21 mouse cellular contexts compared by ENCODE assay signal in genomic region chr17:70762634-70763033, GRCm38 (mm10).
DNase-seq lines count a peak whose midpoint lies in the region; ATAC-seq and TF ChIP-seq lines count a peak whose summit lies in the region.
"Had no signal": no experiment of that assay in that cellular context is flagged by ENCODE, and none has a peak within 500 bp of the region (broad histone marks: within the 10 kb centered on the region; RNA-seq: fewer than 3 reads in every experiment).

No protein-coding gene starts in this region.

- no peak for TF ChIP-seq POLR2A in testis, adult 2 months (IDR thresholded peaks at IDR 0.05; ENCODE audit: control insufficient read depth, low read depth, low read length)

- no peak overlapping the region for H3K4me2 ChIP-seq in kidney, embryonic 14.5 days (replicated peaks; ENCODE audit: low read depth, low read length)
- no peak overlapping the region for H3K4me2 ChIP-seq in forebrain, embryonic 12.5 days
- H3K4me2 ChIP-seq: embryonic facial prominence, embryonic 12.5 days; forebrain, embryonic 13.5 days; heart, embryonic 13.5 days; hindbrain, embryonic 15.5 days had no signal

- no peaks in the 10 kb centered on the region for H3K36me3 ChIP-seq in kidney, embryonic 14.5 days (ENCODE audit: control insufficient read depth, insufficient read depth, low read length)
- H3K36me3 ChIP-seq in testis, adult 2 months (ENCODE audit: control insufficient read depth, insufficient read depth, low read length) = no peaks in the 10 kb centered on the region
- no peaks in the 10 kb centered on the region for H3K36me3 ChIP-seq in forebrain, embryonic 12.5 days (replicated peaks)
- H3K36me3 ChIP-seq: embryonic facial prominence, embryonic 12.5 days; G1E; heart, embryonic 13.5 days; hindbrain, embryonic 15.5 days had no signal

- no peaks in the 10 kb centered on the region for H3K4me1 ChIP-seq in kidney, embryonic 14.5 days (ENCODE audit: control insufficient read depth, insufficient read depth, low read length)
- H3K4me1 ChIP-seq in testis, adult 2 months (ENCODE audit: control insufficient read depth, insufficient read depth, low read length) = no peaks in the 10 kb centered on the region
- no peaks in the 10 kb centered on the region for H3K4me1 ChIP-seq in forebrain, embryonic 12.5 days
- H3K4me1 ChIP-seq: embryonic facial prominence, embryonic 12.5 days; forebrain, embryonic 13.5 days; heart, embryonic 13.5 days; hindbrain, embryonic 15.5 days had no signal

- no peak overlapping the region for H3K4me3 ChIP-seq in kidney, embryonic 14.5 days (ENCODE audit: low read length)
- peak overlapping the region; percentile 33 for H3K4me3 ChIP-seq in testis, adult 2 months (ENCODE audit: control insufficient read depth, low read depth, low read length)
- H3K4me3 ChIP-seq in forebrain, embryonic 12.5 days (replicated peaks) = no peak overlapping the region
- H3K4me3 ChIP-seq: embryonic facial prominence, embryonic 12.5 days; forebrain, embryonic 13.5 days; heart, embryonic 13.5 days; hindbrain, embryonic 15.5 days had no signal

- H3K27ac ChIP-seq in kidney, embryonic 14.5 days (ENCODE audit: low read depth, low read length) = no peak overlapping the region
- H3K27ac ChIP-seq in testis, adult 2 months (ENCODE audit: control insufficient read depth, insufficient read depth, low read depth, low read length) = no peak overlapping the region
- H3K27ac ChIP-seq in forebrain, embryonic 12.5 days = no peak overlapping the region
- H3K27ac ChIP-seq: embryonic facial prominence, embryonic 12.5 days; forebrain, embryonic 13.5 days; heart, embryonic 13.5 days; hindbrain, embryonic 15.5 days had no signal

- H3K9ac ChIP-seq in kidney, embryonic 14.5 days (ENCODE audit: low read depth, low read length) = no peak overlapping the region
- H3K9ac ChIP-seq in forebrain, embryonic 12.5 days = no peak overlapping the region
- H3K9ac ChIP-seq: embryonic facial prominence, embryonic 12.5 days; forebrain, embryonic 13.5 days; forebrain, postnatal 0 days; heart, embryonic 13.5 days; hindbrain, embryonic 15.5 days had no signal

- no peaks in the 10 kb centered on the region for H3K9me3 ChIP-seq in kidney, embryonic 14.5 days (ENCODE audit: control insufficient read depth, low read length)
- no peaks in the 10 kb centered on the region for H3K9me3 ChIP-seq in forebrain, embryonic 12.5 days
- H3K9me3 ChIP-seq: embryonic facial prominence, embryonic 12.5 days; forebrain, embryonic 13.5 days; heart, embryonic 13.5 days; hindbrain, embryonic 15.5 days had no signal

- no peak for DNase-seq in kidney, postnatal 4 days
- no peak for DNase-seq in testis, postnatal 14 days (ENCODE audit: low spot score)
- peak; percentile 83 for DNase-seq in R1 (ENCODE audit: low read depth, low spot score)
- DNase-seq: adrenal gland, adult 8-10 months; adrenal gland, postnatal 36 days; cerebellum, adult 11 months; cerebellum, adult 8-10 months; cerebellum, postnatal 25 days; forebrain, postnatal 0 days; gastrocnemius, postnatal 14 days; heart, adult 11 months; heart, postnatal 36 days had no signal

- no peak for TF ChIP-seq CTCF in testis, adult 2 months (IDR thresholded peaks at IDR 0.05; ENCODE audit: control insufficient read depth, insufficient read depth, insufficient replicate concordance, low read depth, low read length)

- H3K27me3 ChIP-seq in kidney, embryonic 14.5 days (ENCODE audit: control insufficient read depth, insufficient read depth, low read length) = no peaks in the 10 kb centered on the region
- H3K27me3 ChIP-seq in testis, adult 2 months (ENCODE audit: control insufficient read depth, insufficient read depth, low read length) = no peaks in the 10 kb centered on the region; the same call in 1 of the 2 replicates
- no peaks in the 10 kb centered on the region for H3K27me3 ChIP-seq in forebrain, embryonic 12.5 days
- H3K27me3 ChIP-seq: embryonic facial prominence, embryonic 12.5 days; forebrain, embryonic 13.5 days; heart, embryonic 13.5 days; hindbrain, embryonic 15.5 days had no signal

- WGBS in kidney, embryonic 14.5 days = 69% methylated on average over 10 of the region's 10 CpGs
- 91% methylated on average over 10 of the region's 10 CpGs for WGBS in forebrain, embryonic 12.5 days

- ATAC-seq in kidney, embryonic 14.5 days (ENCODE audit: low FRiP score, low TSS enrichment) = peak; percentile 6; the same call in 1 of the 2 replicates
- no peak for ATAC-seq in forebrain, embryonic 12.5 days (ENCODE audit: low FRiP score)
- no peak for ATAC-seq in cerebellum, adult (ENCODE audit: insufficient number of reproducible peaks, low FRiP score, low TSS enrichment)
- ATAC-seq: forebrain, embryonic 13.5 days; forebrain, postnatal 0 days had no signal
